Mouse (Mus musculus) myocyte (in vitro differentiated cells): ENCODE measurements at regions not wholly inside any gene's neighbourhood (a gene's known extent, or its start where the extent isn't known, plus 50 kb on each side); places are given as distances from the start of the nearest gene placed in this dataset.

ENCODE experiments used
- CEBPB ChIP-seq: IDR thresholded peaks from 2 replicates; pipeline ENCODE4 v1.6.1; 2011; ENCODE audit warnings: mild to moderate bottlenecking, moderate library complexity; ENCODE audit not compliant: poor library complexity, insufficient read depth, severe bottlenecking
- E2F4 ChIP-seq: IDR thresholded peaks from one replicate; pipeline ENCODE4 v1.6.1; 2011; ENCODE audit warnings: mild to moderate bottlenecking, control low read depth, moderate library complexity; ENCODE audit not compliant: insufficient read depth
- MYOD1 ChIP-seq, 3 experiments: IDR thresholded peaks; one replicate each; pipeline ENCODE4 v1.6.1; 2011; ENCODE audit warnings: control low read depth in 2 of 3, low read depth in 2 of 3, mild to moderate bottlenecking in 2 of 3, moderate library complexity in 1 of 3; ENCODE audit not compliant: insufficient read length in 2 of 3, control insufficient read depth in 1 of 3
- MYOG ChIP-seq, 3 experiments: IDR thresholded peaks; one replicate each; pipeline ENCODE4 v1.6.1; 2011; ENCODE audit warnings: control low read depth in 2 of 3, low read depth in 2 of 3, mild to moderate bottlenecking in 2 of 3; ENCODE audit not compliant: insufficient read length in 2 of 3, control insufficient read depth in 1 of 3, insufficient read depth in 1 of 3
- POLR2A ChIP-seq: IDR thresholded peaks from one replicate; pipeline ENCODE4 v1.6.1; 2011; ENCODE audit warnings: low read depth, mild to moderate bottlenecking, control low read depth, moderate library complexity; ENCODE audit not compliant: insufficient read length
- REST ChIP-seq: IDR thresholded peaks from one replicate; pipeline ENCODE4 v1.6.1; 2011; ENCODE audit warnings: mild to moderate bottlenecking, control low read depth, moderate library complexity; ENCODE audit not compliant: insufficient read depth, insufficient read length
- USF1 ChIP-seq: IDR thresholded peaks from one replicate; pipeline ENCODE4 v1.6.1; 2011; ENCODE audit warnings: low read depth, mild to moderate bottlenecking, control low read depth, moderate library complexity

GRCm38 (mm10) chr19:26977887-26978639 lies 92.4 kb downstream of the Gm815 start:
- TF ChIP-seq POLR2A (no peak), MYOG (IDR thresholded peaks at IDR 0.05; ENCODE audit: control insufficient read depth in 1 of 3, insufficient read depth in 1 of 3, insufficient read length in 2 of 3, low read depth in 2 of 3) (no peak), CEBPB (no peak), MYOD1 (IDR thresholded peaks at IDR 0.05; ENCODE audit: control insufficient read depth in 1 of 3, insufficient read length in 2 of 3, low read depth in 2 of 3) (no peak), USF1 (no peak), E2F4 (no peak), REST (no peak)
